24 mouse cellular contexts compared by ENCODE assay signal in genomic region chr7:37837372-37837771, GRCm38 (mm10).
DNase-seq lines count a peak whose midpoint lies in the region; ATAC-seq and TF ChIP-seq lines count a peak whose summit lies in the region.
"Had no signal": no experiment of that assay in that cellular context is flagged by ENCODE, and none has a peak within 500 bp of the region (broad histone marks: within the 10 kb centered on the region; RNA-seq: fewer than 3 reads in every experiment).

No protein-coding gene starts in this region.

- no peaks in the 10 kb centered on the region for H3K27me3 ChIP-seq in lung, embryonic 16.5 days (ENCODE audit: control insufficient read depth, insufficient read depth, low read depth, low read length)
- H3K27me3 ChIP-seq in lung, postnatal 0 days (replicated peaks; ENCODE audit: insufficient read depth, low read length): no peaks in the 10 kb centered on the region
- no peaks in the 10 kb centered on the region for H3K27me3 ChIP-seq in heart, embryonic 10.5 days (ENCODE audit: insufficient read depth, poor library complexity, severe bottlenecking)
- no peaks in the 10 kb centered on the region for H3K27me3 ChIP-seq in heart, embryonic 15.5 days
- no peaks in the 10 kb centered on the region for H3K27me3 ChIP-seq in hindbrain, postnatal 0 days (ENCODE audit: insufficient read depth, low read length)
- H3K27me3 ChIP-seq: embryonic facial prominence, embryonic 15.5 days; intestine, embryonic 15.5 days; liver, embryonic 12.5 days had no signal

- H3K27ac ChIP-seq in lung, embryonic 16.5 days (ENCODE audit: low read length): no peak overlapping the region
- no peak overlapping the region for H3K27ac ChIP-seq in lung, postnatal 0 days (ENCODE audit: low read length)
- H3K27ac ChIP-seq in heart, embryonic 10.5 days: peak overlapping the region; percentile 79
- H3K27ac ChIP-seq in heart, embryonic 15.5 days: peak overlapping the region; percentile 78
- H3K27ac ChIP-seq in hindbrain, postnatal 0 days: no peak overlapping the region
- H3K27ac ChIP-seq: embryonic facial prominence, embryonic 10.5 days; embryonic facial prominence, embryonic 15.5 days; intestine, embryonic 15.5 days; kidney, postnatal 0 days; liver, embryonic 12.5 days had no signal

- 75% methylated on average over 5 of the region's 5 CpGs for WGBS in lung, embryonic 16.5 days
- WGBS in lung, postnatal 0 days: 74% methylated on average over 5 of the region's 5 CpGs
- WGBS in heart, embryonic 10.5 days: 59% methylated on average over 5 of the region's 5 CpGs
- WGBS in heart, embryonic 15.5 days: 49% methylated on average over 5 of the region's 5 CpGs
- 86% methylated on average over 5 of the region's 5 CpGs for WGBS in hindbrain, postnatal 0 days

- DNase-seq in lung, postnatal 0 days (ENCODE audit: low spot score): no peak
- no peak for DNase-seq in heart, embryonic 10.5 days (ENCODE audit: low spot score)
- DNase-seq in adrenal gland, adult 8-10 months: no peak
- DNase-seq in hindbrain, postnatal 0 days (ENCODE audit: low spot score): no peak
- no peak for DNase-seq in thymus, adult 18-20 months
- DNase-seq: adrenal gland, postnatal 25 days; cerebellum, adult 18-20 months; cerebellum, postnatal 25 days; gastrocnemius, postnatal 25 days; kidney, adult 8-10 months; kidney, postnatal 4 days; left cerebral cortex, postnatal 4 days; liver, postnatal 0 days; midbrain, embryonic 14.5 days had no signal

- H3K9ac ChIP-seq in lung, embryonic 16.5 days (ENCODE audit: low read length): no peak overlapping the region
- no peak overlapping the region for H3K9ac ChIP-seq in lung, postnatal 0 days (replicated peaks; ENCODE audit: low read depth)
- H3K9ac ChIP-seq in heart, embryonic 15.5 days: no peak overlapping the region
- no peak overlapping the region for H3K9ac ChIP-seq in hindbrain, postnatal 0 days (replicated peaks; ENCODE audit: low read length)
- H3K9ac ChIP-seq: embryonic facial prominence, embryonic 15.5 days; intestine, embryonic 15.5 days; liver, embryonic 12.5 days; liver, postnatal 0 days had no signal

- no peak overlapping the region for H3K4me2 ChIP-seq in lung, embryonic 16.5 days (ENCODE audit: low read depth, low read length)
- no peak overlapping the region for H3K4me2 ChIP-seq in lung, postnatal 0 days (replicated peaks; ENCODE audit: low read depth, low read length)
- no peak overlapping the region for H3K4me2 ChIP-seq in heart, embryonic 15.5 days
- H3K4me2 ChIP-seq in hindbrain, postnatal 0 days (ENCODE audit: low read depth, low read length): no peak overlapping the region
- H3K4me2 ChIP-seq: embryonic facial prominence, embryonic 15.5 days; intestine, embryonic 15.5 days; liver, embryonic 12.5 days had no signal

- TF ChIP-seq CTCF in lung, postnatal 0 days (IDR thresholded peaks at IDR 0.05): no peak
- TF ChIP-seq CTCF in hindbrain, postnatal 0 days (IDR thresholded peaks at IDR 0.05; ENCODE audit: low read depth): no peak

- H3K4me1 ChIP-seq in lung, embryonic 16.5 days (replicated peaks; ENCODE audit: control insufficient read depth, insufficient read depth, low read length): peaks cover under 1% of the 10 kb centered on the region; the same call in 1 of the 2 replicates
- no peaks in the 10 kb centered on the region for H3K4me1 ChIP-seq in lung, postnatal 0 days (ENCODE audit: insufficient read depth, low read depth, low read length)
- peaks cover 30% of the 10 kb centered on the region for H3K4me1 ChIP-seq in heart, embryonic 10.5 days
- peaks cover 29% of the 10 kb centered on the region for H3K4me1 ChIP-seq in heart, embryonic 15.5 days (replicated peaks)
- H3K4me1 ChIP-seq in hindbrain, postnatal 0 days (ENCODE audit: insufficient read depth, low read length): peaks cover 7% of the 10 kb centered on the region; the same call in 1 of the 2 replicates
- H3K4me1 ChIP-seq: liver, embryonic 12.5 days had no signal

- peak; percentile 10; the same call in 1 of the 2 replicates for ATAC-seq in lung, embryonic 16.5 days (ENCODE audit: low read depth)
- ATAC-seq in lung, postnatal 0 days: no peak
- ATAC-seq in heart, embryonic 15.5 days (replicated peaks; ENCODE audit: insufficient number of reproducible peaks, insufficient read depth, low FRiP score, low read depth): peak; percentile 77
- no peak for ATAC-seq in hindbrain, postnatal 0 days
- ATAC-seq: CD4-positive, CD25-positive, alpha-beta regulatory T cell, adult 4 months; forebrain, embryonic 14.5 days; hindbrain, embryonic 16.5 days; intestine, embryonic 15.5 days; liver, embryonic 12.5 days; liver, postnatal 0 days had no signal

- no peaks in the 10 kb centered on the region for H3K9me3 ChIP-seq in lung, embryonic 16.5 days (ENCODE audit: control insufficient read depth, low read length)
- H3K9me3 ChIP-seq in lung, postnatal 0 days (ENCODE audit: low read length): no peaks in the 10 kb centered on the region
- H3K9me3 ChIP-seq in heart, embryonic 10.5 days: no peaks in the 10 kb centered on the region
- H3K9me3 ChIP-seq in heart, embryonic 15.5 days (replicated peaks): no peaks in the 10 kb centered on the region
- no peaks in the 10 kb centered on the region for H3K9me3 ChIP-seq in hindbrain, postnatal 0 days (ENCODE audit: low read length)
- H3K9me3 ChIP-seq: embryonic facial prominence, embryonic 10.5 days; embryonic facial prominence, embryonic 15.5 days; intestine, embryonic 15.5 days; liver, embryonic 12.5 days had no signal

- no peak for TF ChIP-seq EP300 in lung, postnatal 0 days (IDR thresholded peaks at IDR 0.05)

- H3K4me3 ChIP-seq in lung, embryonic 16.5 days (ENCODE audit: low read length): no peak overlapping the region
- H3K4me3 ChIP-seq in lung, postnatal 0 days (ENCODE audit: low read depth, low read length): no peak overlapping the region
- H3K4me3 ChIP-seq in heart, embryonic 10.5 days: no peak overlapping the region
- no peak overlapping the region for H3K4me3 ChIP-seq in heart, embryonic 15.5 days
- H3K4me3 ChIP-seq in hindbrain, postnatal 0 days (ENCODE audit: low read length): no peak overlapping the region
- H3K4me3 ChIP-seq: embryonic facial prominence, embryonic 10.5 days; embryonic facial prominence, embryonic 15.5 days; intestine, embryonic 15.5 days; liver, embryonic 12.5 days had no signal

- H3K36me3 ChIP-seq in lung, embryonic 16.5 days (ENCODE audit: control insufficient read depth, insufficient read depth, low read length): no peaks in the 10 kb centered on the region
- H3K36me3 ChIP-seq in lung, postnatal 0 days (ENCODE audit: insufficient read depth, low read length): no peaks in the 10 kb centered on the region
- no peaks in the 10 kb centered on the region for H3K36me3 ChIP-seq in heart, embryonic 10.5 days
- no peaks in the 10 kb centered on the region for H3K36me3 ChIP-seq in heart, embryonic 15.5 days
- no peaks in the 10 kb centered on the region for H3K36me3 ChIP-seq in hindbrain, postnatal 0 days (ENCODE audit: insufficient read depth, low read length)
- H3K36me3 ChIP-seq: embryonic facial prominence, embryonic 10.5 days; embryonic facial prominence, embryonic 15.5 days; intestine, embryonic 15.5 days; liver, embryonic 12.5 days had no signal

Comparison
In these comparisons a context has a peak if more than half of its experiments do, and no peak if none do; other contexts are left out.
1. ATAC-seq: peak in lung, embryonic 16.5 days (single experiment) and heart, embryonic 15.5 days (single experiment); none in lung, postnatal 0 days (single experiment) and hindbrain, postnatal 0 days (single experiment).
2. H3K27ac ChIP-seq: peak in heart, embryonic 10.5 days (single experiment) and heart, embryonic 15.5 days (single experiment); none in lung, embryonic 16.5 days (single experiment), lung, postnatal 0 days (single experiment) and hindbrain, postnatal 0 days (single experiment).